Mouse (Mus musculus) C3H10T1/2 (cell line): Measurements from ENCODE around the gene Cnfn. TPM values are rescaled to one million over a fixed set of nuclear protein-coding genes. Genes with fewer than 3 reads are reported as not detected.

Experiments used
- polyA plus RNA-seq, 2 experiments: library from polyadenylated mRNA; unstranded; fragments of >200 nt; fragmentation: generic; extraction: Trizol; gene quantifications; one replicate each; pipeline ENCODE4 v1.2.1; 2012; ENCODE audit warnings: missing spikeins in 2 of 2

Gene Cnfn
- polyA plus RNA-seq = under 1 TPM; 0.15 to 0.51 TPM

GRCm38 (mm10) chr7:25369058-25369749, at the start of gene Cnfn:
Gene Cnfn (minus strand): TSS chr7:25369724.

GRCm38 (mm10) chr7:25412833-25413441, 43.4 kb upstream of the Cnfn start, which contains the start of gene Cxcl17:
Gene Cxcl17 (minus strand): TSS chr7:25412886.

GRCm38 (mm10) chr7:25398610-25399009, 29.1 kb upstream of the Cnfn start, which contains the start of gene Lipe:
Gene Lipe (minus strand): TSS chr7:25398710.

Other genes with a start within 250 kb of the Cnfn start
- under 1 TPM; under 0.01 to 0.04 TPM for gene Pou2f2, start 190.0 kb downstream of the Cnfn start, polyA plus RNA-seq
- 1 to 10 TPM; 4.6 to 8.1 TPM for gene Dedd2, start 149.1 kb downstream of the Cnfn start, polyA plus RNA-seq
- gene Zfp526, start 148.3 kb downstream of the Cnfn start, polyA plus RNA-seq = 1 to 10 TPM; 2.5 to 6.9 TPM
- gene Gsk3a, start 131.9 kb downstream of the Cnfn start, polyA plus RNA-seq = 10 to 100 TPM; 64.5 to 68.5 TPM
- gene Erf, start 119.0 kb downstream of the Cnfn start, polyA plus RNA-seq = 10 to 100 TPM; 37.1 to 40.3 TPM
- gene Cic, start 102.0 kb downstream of the Cnfn start, polyA plus RNA-seq = 100 to 1,000 TPM; 105 to 123 TPM
- gene Pafah1b3, start 71.7 kb downstream of the Cnfn start, polyA plus RNA-seq = 100 to 1,000 TPM; 137 to 139 TPM
- gene Prr19, start 68.3 kb downstream of the Cnfn start, polyA plus RNA-seq = under 1 TPM; 0.02 to 0.17 TPM
- gene Tmem145, start 63.6 kb downstream of the Cnfn start, polyA plus RNA-seq = not detected
- gene Megf8, start 52.6 kb downstream of the Cnfn start, polyA plus RNA-seq = 10 to 100 TPM; 17.7 to 66.3 TPM
- 10 to 100 TPM in 1 of 2 experiments, 1 to 10 TPM in 1; 4.6 to 19.9 TPM for gene Lipe, start 29.0 kb upstream of the Cnfn start, polyA plus RNA-seq
- gene Cxcl17, start 43.2 kb upstream of the Cnfn start, polyA plus RNA-seq = under 1 TPM; 0.07 to 0.45 TPM
- gene Ceacam1, start 107.9 kb upstream of the Cnfn start, polyA plus RNA-seq = under 1 TPM; 0.08 to 0.61 TPM
- gene Ceacam2, start 170.1 kb upstream of the Cnfn start, polyA plus RNA-seq = under 1 TPM in 1 of 2 experiments, not detected in 1; 0.04 TPM
- not detected for gene Erich4, start 246.2 kb upstream of the Cnfn start, polyA plus RNA-seq
- gene Dmac2, start 249.7 kb upstream of the Cnfn start, polyA plus RNA-seq = 10 to 100 TPM in 1 of 2 experiments, 1 to 10 TPM in 1; 7.0 to 14.4 TPM